Mouse (Mus musculus) midbrain, embryonic 15.5 days (tissue): Measurements from ENCODE around the gene Phf7. TPM values are rescaled to one million over a fixed set of nuclear protein-coding genes. Genes with fewer than 3 reads are reported as not detected.
A peak's percentile ranks its signal among the peaks of the same experiment; 100 is the strongest.

Source experiments
- ATAC-seq: fragments of 200-750 bp; cut with Nextera tagmentation; replicated peaks from 2 replicates; pipeline ENCODE4 v1.8.0; 2017; ENCODE audit warnings: moderate TSS enrichment
- H3K27ac ChIP-seq: fragments of 300-500 bp; sonication (generic); 2 replicates; pipeline ENCODE4 v1.5.1; 2015; ENCODE audit warnings: mild to moderate bottlenecking, inconsistent platforms
- H3K27me3 ChIP-seq: fragments of 300-500 bp; sonication (generic); replicated peaks from 2 replicates; pipeline ENCODE4 v1.6.1; 2015; ENCODE audit warnings: inconsistent platforms
- H3K36me3 ChIP-seq: fragments of 300-500 bp; sonication (generic); replicated peaks from 2 replicates; pipeline ENCODE4 v1.6.1; 2015; ENCODE audit warnings: inconsistent platforms
- H3K4me1 ChIP-seq: fragments of 300-500 bp; sonication (generic); 2 replicates; pipeline ENCODE4 v1.6.1; 2015; ENCODE audit warnings: inconsistent platforms
- H3K4me2 ChIP-seq: fragments of 300-500 bp; sonication (generic); 2 replicates; pipeline ENCODE4 v1.6.1; 2015; ENCODE audit warnings: inconsistent platforms, mild to moderate bottlenecking, moderate library complexity
- H3K4me3 ChIP-seq: fragments of 300-500 bp; sonication (generic); 2 replicates; pipeline ENCODE4 v1.5.1; 2015; ENCODE audit warnings: mild to moderate bottlenecking, inconsistent platforms
- H3K9ac ChIP-seq: fragments of 300-500 bp; sonication (generic); 2 replicates; pipeline ENCODE4 v1.6.1; 2015; ENCODE audit warnings: mild to moderate bottlenecking, inconsistent platforms
- H3K9me3 ChIP-seq: fragments of 300-500 bp; sonication (generic); 2 replicates; pipeline ENCODE4 v1.6.1; 2016; ENCODE audit warnings: inconsistent platforms
- WGBS: fragments of 180-500 bp; shearing (Covaris S2); methylation state at CpG from one replicate; pipeline ENCODE4 v1.1.7; 2015; ENCODE audit warnings: mixed read lengths; 5-methylcytosine and 5-hydroxymethylcytosine counted together
- polyA plus RNA-seq: library from polyadenylated mRNA; unstranded; fragments of >200 nt; fragmentation: Nextera tagmentation; extraction: Ambion mirVana; gene quantifications from 2 replicates; pipeline ENCODE4 v1.2.1, GENCODE M21; 2015

Gene Phf7
- polyA plus RNA-seq, 1 experiment from 2014 or later, result 9.9 TPM

DNA sequence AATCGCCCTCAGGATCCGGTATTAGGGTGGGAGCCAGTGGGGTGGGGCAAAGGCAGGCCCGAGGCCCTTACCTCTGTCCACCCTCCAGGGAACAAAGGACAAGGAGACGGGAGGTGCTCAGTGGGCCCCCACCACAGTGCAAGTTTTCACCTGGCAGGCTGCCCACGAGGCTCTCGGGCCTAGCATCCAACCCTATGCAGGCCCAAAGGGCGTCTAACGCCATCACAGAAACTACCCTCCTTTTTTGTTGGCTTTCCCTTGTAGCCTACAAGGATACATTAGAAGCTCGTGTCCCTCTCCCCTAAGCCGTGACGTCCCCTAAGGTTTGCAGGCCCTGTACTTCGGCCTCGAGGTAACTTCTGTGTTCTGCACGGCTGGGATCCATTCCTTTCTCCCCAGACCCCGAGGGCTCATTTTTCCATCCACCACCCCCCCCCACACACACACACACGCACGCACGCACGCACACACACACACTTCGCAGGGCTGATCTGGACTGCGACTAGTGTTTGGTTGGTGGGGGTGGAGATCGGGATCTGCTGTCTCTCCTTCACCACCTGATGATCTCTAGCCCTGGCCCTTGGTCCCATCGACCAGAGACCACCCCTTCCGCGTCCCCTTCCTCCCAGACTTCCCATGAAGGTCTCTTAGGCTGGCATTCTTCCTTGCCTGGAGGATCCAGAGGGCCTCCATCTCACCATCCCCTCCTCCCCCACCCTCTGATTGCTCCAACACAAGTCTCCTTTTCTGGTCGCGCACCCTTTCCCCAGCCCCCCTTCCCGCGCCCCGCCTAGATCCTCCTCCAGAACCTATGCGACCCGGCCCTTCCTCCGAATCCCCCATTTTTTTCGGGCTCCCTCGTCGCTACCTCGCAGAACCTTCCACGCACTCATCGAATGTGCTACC is 45.3 kb downstream of the Phf7 start:
- Histone ChIP-seq H3K4me1 (peaks cover 26% of the 10 kb centered on the region), H3K9me3 (no peaks in the 10 kb centered on the region), H3K9ac (peak overlapping the region; percentile 77), H3K4me2 (peak overlapping the region; percentile 83), H3K4me3 (peak overlapping the region; percentile 57), H3K27ac (peak overlapping the region; percentile 88), H3K36me3 (peaks cover 20% of the 10 kb centered on the region), H3K27me3 (no peaks in the 10 kb centered on the region)
- peak; percentile 74 for ATAC-seq
- under 1% methylated on average over 39 of the region's 39 CpGs for WGBS

DNA sequence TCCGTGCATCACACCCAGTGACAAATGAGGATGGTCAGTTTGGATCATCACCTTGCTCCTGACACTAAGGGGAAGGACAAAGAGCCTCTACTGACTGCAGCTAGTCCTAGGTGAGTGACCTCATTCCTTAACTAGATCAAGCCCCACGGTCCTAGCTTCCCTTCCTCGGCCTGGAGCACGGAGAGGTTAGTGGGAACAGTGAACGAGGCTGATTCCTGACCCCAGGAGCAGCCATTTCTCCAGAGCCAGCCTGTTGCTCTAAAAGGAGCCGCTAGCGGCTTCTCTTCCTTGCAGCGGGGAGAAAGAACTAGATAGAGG is 45.9 kb downstream of the Phf7 start:
- Histone ChIP-seq H3K4me3 (peak overlapping the region; percentile 57), H3K36me3 (peaks cover 26% of the 10 kb centered on the region), H3K4me1 (peaks cover 26% of the 10 kb centered on the region), H3K4me2 (peak overlapping the region; percentile 83), H3K9me3 (no peaks in the 10 kb centered on the region), H3K27ac (peak overlapping the region; percentile 88), H3K9ac (peak overlapping the region; percentile 77), H3K27me3 (no peaks in the 10 kb centered on the region)
- 0 out of 2 replicates have a peak, but pooled peaks have one; percentile 6 for ATAC-seq
- 16% methylated on average over 8 of the region's 8 CpGs for WGBS

DNA sequence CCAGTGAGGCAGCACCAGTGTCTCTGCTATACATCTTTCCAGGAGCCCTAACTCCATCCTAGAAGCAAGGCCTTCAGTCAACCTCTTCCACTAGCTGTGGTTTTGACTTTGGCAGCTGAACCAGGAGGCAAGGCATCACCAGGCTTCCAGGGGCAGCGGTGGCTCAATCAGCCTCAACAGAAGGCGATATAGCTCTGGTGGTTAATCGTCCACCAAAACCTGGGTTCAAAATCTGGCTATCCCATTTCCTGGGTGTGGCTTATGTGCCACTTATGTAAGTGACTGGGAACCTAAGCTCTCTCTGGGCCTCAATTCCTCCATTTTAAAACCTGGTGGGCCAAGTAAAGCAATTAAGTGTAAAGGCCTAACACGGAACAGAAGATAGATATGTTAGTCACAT is 46.3 kb downstream of the Phf7 start:
- H3K27me3 ChIP-seq, result no peaks in the 10 kb centered on the region
- H3K9me3 ChIP-seq, result no peaks in the 10 kb centered on the region
- WGBS, result 77% methylated on average over 4 of the region's 4 CpGs
- H3K27ac ChIP-seq, result peak overlapping the region; percentile 88
- H3K4me2 ChIP-seq, result peak overlapping the region; percentile 83
- peak overlapping the region; percentile 77 for H3K9ac ChIP-seq
- peaks cover 29% of the 10 kb centered on the region for H3K36me3 ChIP-seq
- ATAC-seq, result no peak
- peak overlapping the region; percentile 57 for H3K4me3 ChIP-seq
- peaks cover 26% of the 10 kb centered on the region for H3K4me1 ChIP-seq

DNA sequence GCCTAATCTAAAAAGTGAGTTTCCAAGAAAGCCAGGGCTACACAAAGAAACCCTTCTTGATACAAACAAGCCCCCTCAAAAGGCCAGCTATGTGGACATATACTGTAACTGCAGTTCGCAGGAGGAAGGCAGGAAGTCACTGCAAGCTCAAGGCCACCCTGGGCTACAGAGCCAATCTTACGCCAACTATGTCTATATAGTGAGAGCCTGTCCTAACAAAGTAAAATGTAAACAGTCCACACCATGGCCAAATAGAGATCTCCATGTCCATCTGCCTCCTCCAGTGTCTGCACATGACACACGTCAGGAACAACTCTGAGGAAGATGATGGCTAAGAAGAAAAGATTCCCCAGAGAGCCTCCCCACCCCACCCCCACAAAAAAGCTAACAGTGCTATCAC is 51.1 kb downstream of the Phf7 start:
- no peaks in the 10 kb centered on the region for H3K9me3 ChIP-seq
- no peaks in the 10 kb centered on the region for H3K27me3 ChIP-seq
- no peak for ATAC-seq
- H3K4me3 ChIP-seq, result no peak overlapping the region
- no peak overlapping the region for H3K27ac ChIP-seq
- whole genome bisulfite sequencing, result 84% methylated on average over 3 of the region's 3 CpGs
- H3K9ac ChIP-seq, result no peak overlapping the region
- peaks cover 23% of the 10 kb centered on the region for H3K4me1 ChIP-seq
- no peak overlapping the region for H3K4me2 ChIP-seq
- H3K36me3 ChIP-seq, result peaks cover 31% of the 10 kb centered on the region

DNA sequence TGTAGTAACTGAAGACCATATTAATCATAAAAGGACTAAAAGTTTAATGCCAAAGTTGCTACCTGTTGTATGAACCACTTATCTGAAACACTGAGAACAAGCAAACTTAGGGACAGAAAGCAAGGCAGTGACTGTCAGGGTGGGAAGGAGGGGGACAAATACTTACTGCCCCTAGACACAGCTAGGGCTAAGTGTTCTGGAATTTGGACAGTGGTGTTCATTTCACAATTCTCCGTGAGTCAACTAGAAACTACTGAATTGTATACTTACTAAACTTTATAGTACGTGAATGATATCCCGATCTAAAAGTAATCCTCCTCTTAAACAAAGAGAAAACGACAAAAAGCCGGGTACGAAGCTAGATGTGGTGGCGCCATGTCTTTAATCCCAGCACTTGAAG is 51.5 kb downstream of the Phf7 start:
- H3K9me3 ChIP-seq, result no peaks in the 10 kb centered on the region
- H3K27ac ChIP-seq, result no peak overlapping the region
- 91% methylated on average over 7 of the region's 7 CpGs for WGBS
- H3K27me3 ChIP-seq, result no peaks in the 10 kb centered on the region
- ATAC-seq, result no peak
- H3K36me3 ChIP-seq, result peaks cover 35% of the 10 kb centered on the region
- no peak overlapping the region for H3K4me2 ChIP-seq
- H3K9ac ChIP-seq, result no peak overlapping the region
- no peak overlapping the region for H3K4me3 ChIP-seq
- H3K4me1 ChIP-seq, result peaks cover 19% of the 10 kb centered on the region

DNA sequence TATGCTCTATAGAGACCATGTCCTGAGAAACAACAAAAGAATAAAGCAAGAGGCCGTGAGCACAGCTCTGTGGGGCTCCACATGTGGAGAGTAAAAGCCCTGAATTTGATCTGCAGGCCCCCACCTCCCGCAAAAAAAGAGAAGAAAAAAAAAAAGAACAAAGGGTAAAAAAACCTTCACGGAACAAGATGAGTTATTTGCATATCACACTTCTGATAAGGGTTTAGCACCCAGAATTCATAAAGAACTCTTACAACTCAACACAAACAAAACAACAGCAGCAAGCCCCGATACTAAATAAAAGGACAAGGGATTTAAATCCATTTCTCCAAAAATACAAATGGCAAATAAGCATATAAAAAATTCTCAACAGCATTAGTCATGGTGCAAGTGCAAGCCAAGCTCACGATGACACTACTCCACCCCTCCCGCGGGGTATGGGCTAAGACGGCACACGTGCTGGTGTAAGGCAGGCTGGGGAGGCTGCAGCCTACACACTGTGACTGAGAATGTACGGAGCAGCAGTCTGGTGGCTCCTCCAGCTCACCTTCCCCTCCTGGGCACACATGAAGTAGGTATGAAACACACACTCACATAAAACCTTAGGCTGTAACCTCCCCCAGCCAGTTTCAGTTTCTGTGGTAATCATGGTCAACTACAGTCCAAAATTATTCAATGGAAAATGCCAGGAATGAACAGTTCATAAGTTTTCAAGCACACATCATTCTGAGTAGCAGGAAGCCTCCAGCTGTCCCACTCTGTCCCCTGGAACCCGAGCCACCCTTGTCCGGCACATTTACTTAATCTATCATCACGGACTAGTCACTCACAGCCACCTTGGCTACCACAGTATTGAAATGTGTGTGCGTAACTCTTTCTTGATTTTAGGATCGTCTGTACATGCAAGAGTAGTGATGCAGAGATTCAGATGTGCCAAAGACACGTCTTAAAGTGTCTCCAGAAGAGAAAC is 53.3 kb downstream of the Phf7 start:
- Histone ChIP-seq H3K4me1 (peaks cover 10% of the 10 kb centered on the region), H3K36me3 (peaks cover 31% of the 10 kb centered on the region), H3K27ac (no peak overlapping the region), H3K27me3 (no peaks in the 10 kb centered on the region), H3K9me3 (no peaks in the 10 kb centered on the region), H3K4me3 (no peak overlapping the region), H3K4me2 (no peak overlapping the region), H3K9ac (no peak overlapping the region)
- WGBS, result 51% methylated on average over 16 of the region's 16 CpGs
- no peak; the same call in 1 of the 2 replicates for ATAC-seq

DNA sequence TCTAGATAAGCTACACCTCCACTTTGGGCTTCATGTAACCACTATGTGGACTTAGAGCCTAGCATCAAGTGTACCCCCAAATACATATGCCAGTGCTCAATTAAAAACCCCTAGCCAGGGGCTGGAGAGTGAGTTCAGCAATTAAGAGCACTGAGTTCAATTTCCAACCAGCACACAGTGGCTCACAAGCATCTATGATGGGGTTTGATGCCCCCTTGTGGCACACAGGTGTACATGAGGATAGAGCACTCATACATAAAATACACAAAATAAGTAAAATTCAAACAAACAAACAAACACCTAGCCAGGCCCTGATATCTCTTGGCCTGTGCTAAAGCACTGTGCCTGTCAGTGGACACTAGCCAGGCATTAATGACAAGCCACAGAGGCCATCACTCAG is 55.1 kb downstream of the Phf7 start:
- H3K4me1 ChIP-seq, result peaks cover 10% of the 10 kb centered on the region
- H3K4me2 ChIP-seq, result no peak overlapping the region
- H3K27me3 ChIP-seq, result no peaks in the 10 kb centered on the region
- H3K4me3 ChIP-seq, result no peak overlapping the region
- no peak overlapping the region for H3K9ac ChIP-seq
- H3K36me3 ChIP-seq, result peaks cover 26% of the 10 kb centered on the region; the same call in 1 of the 2 replicates
- H3K27ac ChIP-seq, result no peak overlapping the region
- peak; percentile 18; the same call in 1 of the 2 replicates for ATAC-seq
- no peaks in the 10 kb centered on the region for H3K9me3 ChIP-seq

DNA sequence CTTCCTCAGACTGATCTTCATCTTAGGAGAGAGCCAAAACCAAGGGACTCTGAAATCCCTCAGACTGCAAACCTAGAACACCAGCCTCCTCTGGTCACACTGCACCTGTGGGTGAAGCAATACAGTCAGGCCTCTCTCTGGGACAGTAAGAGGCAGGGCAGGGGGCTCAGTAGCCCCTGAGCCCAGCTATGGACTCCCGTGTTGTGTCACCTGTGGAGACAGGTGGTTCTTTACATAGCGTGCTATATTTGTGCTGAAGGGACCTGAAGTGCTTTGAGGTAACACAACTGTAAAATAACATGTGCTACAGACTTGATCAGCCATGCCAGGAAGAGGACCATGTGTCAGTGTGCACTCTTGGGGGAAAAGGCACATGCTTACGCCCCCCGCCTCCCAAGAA is 55.6 kb downstream of the Phf7 start:
- no peak overlapping the region for H3K27ac ChIP-seq
- 97% methylated on average over 4 of the region's 4 CpGs for WGBS
- H3K4me2 ChIP-seq, result no peak overlapping the region
- H3K9me3 ChIP-seq, result no peaks in the 10 kb centered on the region
- peaks cover 10% of the 10 kb centered on the region for H3K4me1 ChIP-seq
- peaks cover 28% of the 10 kb centered on the region; the same call in 1 of the 2 replicates for H3K36me3 ChIP-seq
- H3K27me3 ChIP-seq, result no peaks in the 10 kb centered on the region
- no peak overlapping the region for H3K9ac ChIP-seq
- 0 out of 2 replicates have a peak, but pooled peaks have one; percentile 19 for ATAC-seq
- no peak overlapping the region for H3K4me3 ChIP-seq

DNA sequence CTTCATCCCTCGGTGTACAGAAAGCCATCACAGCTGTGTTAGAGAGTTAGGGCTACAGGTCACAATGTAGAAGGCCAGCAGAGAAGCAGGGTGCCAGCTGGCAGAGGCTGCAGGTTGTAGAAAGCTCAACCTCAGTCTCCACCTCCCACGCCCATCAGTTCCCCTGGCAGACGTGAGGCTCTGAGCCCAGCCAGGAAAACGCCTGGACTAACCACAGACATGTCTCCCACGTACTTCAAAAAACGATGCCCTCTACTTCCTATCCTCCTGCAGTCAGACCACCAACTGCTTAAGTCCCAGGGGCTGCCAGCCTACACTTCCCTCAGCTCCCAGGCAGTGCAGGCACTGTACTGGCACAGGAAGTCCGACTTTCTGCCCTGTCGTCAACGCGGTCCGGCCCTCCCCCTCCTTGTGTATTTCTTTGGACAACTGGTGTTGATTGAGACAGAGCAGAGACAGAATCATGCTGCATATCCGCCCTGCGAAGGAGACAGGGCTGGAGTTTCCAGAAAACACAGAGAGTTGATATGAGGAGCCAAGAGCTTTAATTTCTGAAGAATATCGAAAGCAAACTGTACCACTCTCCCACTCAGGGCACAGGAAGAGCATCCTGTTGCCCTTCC is 56.1 kb downstream of the Phf7 start:
- H3K9me3 ChIP-seq, result no peaks in the 10 kb centered on the region
- peaks cover 28% of the 10 kb centered on the region for H3K36me3 ChIP-seq
- no peak for ATAC-seq
- peaks cover 10% of the 10 kb centered on the region for H3K4me1 ChIP-seq
- no peak overlapping the region for H3K27ac ChIP-seq
- H3K9ac ChIP-seq, result no peak overlapping the region
- H3K4me2 ChIP-seq, result no peak overlapping the region
- no peaks in the 10 kb centered on the region for H3K27me3 ChIP-seq
- H3K4me3 ChIP-seq, result no peak overlapping the region
- 88% methylated on average over 14 of the region's 14 CpGs for WGBS

DNA sequence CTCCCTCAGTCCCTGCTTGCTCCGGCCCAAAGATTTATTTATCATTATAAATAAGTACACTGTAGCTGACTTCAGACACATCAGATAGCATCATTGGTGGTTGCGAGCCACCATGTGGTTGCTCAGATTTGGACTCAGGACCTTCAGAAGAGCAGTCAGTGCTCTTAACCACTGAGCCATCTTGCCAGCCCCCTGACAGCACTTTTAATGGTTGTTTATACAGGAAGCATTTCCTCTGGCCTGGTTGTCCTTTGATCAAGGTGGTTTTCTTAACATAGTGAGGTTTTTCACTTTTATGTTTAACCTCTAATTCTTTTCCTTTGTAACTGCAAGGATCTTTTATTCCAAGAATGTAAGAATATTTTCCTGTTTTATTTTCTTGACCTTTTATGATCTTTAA is 56.7 kb downstream of the Phf7 start:
- WGBS, result 91% methylated on average over 2 of the region's 2 CpGs
- no peak for ATAC-seq
- no peaks in the 10 kb centered on the region for H3K9me3 ChIP-seq
- peaks cover 30% of the 10 kb centered on the region for H3K36me3 ChIP-seq
- H3K9ac ChIP-seq, result no peak overlapping the region
- H3K27ac ChIP-seq, result no peak overlapping the region
- H3K4me3 ChIP-seq, result no peak overlapping the region
- no peaks in the 10 kb centered on the region for H3K27me3 ChIP-seq
- peaks cover 10% of the 10 kb centered on the region for H3K4me1 ChIP-seq
- no peak overlapping the region for H3K4me2 ChIP-seq

DNA sequence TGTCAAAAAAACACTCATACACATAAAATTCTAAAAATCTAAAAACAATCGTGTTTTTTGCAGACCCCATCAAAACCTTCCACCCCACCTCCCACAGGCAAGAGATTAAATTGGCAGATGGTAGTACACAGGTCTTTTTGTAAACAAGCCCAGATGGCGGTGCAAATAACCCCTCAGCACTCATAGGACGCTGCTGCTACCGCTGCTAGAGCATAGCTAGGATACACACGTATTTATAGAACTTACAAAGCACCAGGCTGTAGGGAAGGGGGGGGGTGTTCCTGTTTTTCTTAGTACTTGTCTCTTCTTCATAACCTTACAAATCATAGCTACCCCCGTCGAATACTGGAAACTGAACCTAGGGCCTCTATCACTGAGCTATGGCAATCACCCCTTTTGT is 57.3 kb downstream of the Phf7 start:
- peaks cover 10% of the 10 kb centered on the region for H3K4me1 ChIP-seq
- H3K4me3 ChIP-seq, result no peak overlapping the region
- H3K36me3 ChIP-seq, result peaks cover 37% of the 10 kb centered on the region
- H3K9me3 ChIP-seq, result no peaks in the 10 kb centered on the region
- ATAC-seq, result no peak
- H3K4me2 ChIP-seq, result no peak overlapping the region
- H3K27ac ChIP-seq, result no peak overlapping the region
- WGBS, result 76% methylated on average over 7 of the region's 7 CpGs
- no peaks in the 10 kb centered on the region for H3K27me3 ChIP-seq
- no peak overlapping the region for H3K9ac ChIP-seq

DNA sequence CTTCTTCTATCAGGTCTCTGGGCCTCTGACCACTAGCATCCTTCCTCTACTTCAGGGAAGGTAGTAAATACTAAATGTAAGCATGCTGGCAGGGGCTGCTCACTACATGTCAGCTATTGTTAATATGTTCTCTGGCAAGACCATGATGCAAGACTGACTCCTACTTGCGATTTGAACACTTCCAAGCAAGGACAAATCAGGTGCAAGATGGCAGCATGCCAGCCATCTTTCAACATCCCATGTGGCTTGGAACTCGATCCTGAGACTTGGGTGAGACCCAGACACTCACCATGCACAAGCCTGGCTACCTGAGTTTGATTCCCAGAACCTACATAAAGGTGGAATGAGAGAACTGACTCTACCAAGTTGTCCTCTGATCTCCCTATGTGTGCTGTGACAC is 59.2 kb downstream of the Phf7 start:
- ATAC-seq, result no peak
- 78% methylated on average over 2 of the region's 2 CpGs for WGBS
- H3K4me1 ChIP-seq, result no peaks in the 10 kb centered on the region
- peaks cover 54% of the 10 kb centered on the region for H3K36me3 ChIP-seq
- no peak overlapping the region for H3K4me3 ChIP-seq
- H3K9me3 ChIP-seq, result no peaks in the 10 kb centered on the region
- H3K27ac ChIP-seq, result no peak overlapping the region
- no peak overlapping the region for H3K9ac ChIP-seq
- no peak overlapping the region for H3K4me2 ChIP-seq
- H3K27me3 ChIP-seq, result no peaks in the 10 kb centered on the region
